Mouse (Mus musculus): ENCODE results near the gene Trpm2. TPM values are rescaled to one million over a fixed set of nuclear protein-coding genes. Genes with fewer than 3 reads are reported as not detected.
A peak's percentile ranks its signal among the peaks of the same experiment; 100 is the strongest.

The Trpm2 gene
- polyA plus RNA-seq, 1 experiment from 2014 or later, result 0.60 TPM

DNA sequence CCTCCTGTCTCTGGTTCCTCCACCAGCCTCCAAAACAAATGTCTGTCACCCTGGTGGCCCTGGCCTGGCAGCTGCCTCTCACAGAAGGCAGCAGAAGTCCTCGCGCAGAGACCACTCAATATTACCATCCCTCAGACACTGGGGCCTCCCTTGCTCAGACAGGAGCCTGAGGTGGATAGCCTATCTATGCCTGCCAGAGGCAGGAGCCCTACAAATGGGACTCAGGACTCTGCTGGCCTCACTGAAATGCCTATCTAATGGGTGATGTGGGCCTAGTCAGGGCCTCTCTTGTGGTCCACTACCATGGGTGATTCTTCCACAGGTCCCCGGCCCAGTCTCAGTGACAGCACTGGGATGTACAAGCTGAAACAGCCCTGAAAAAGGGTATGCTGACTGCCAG, 37.8 kb upstream of the Trpm2 start:
- Histone ChIP-seq H3K27me3 (no peaks in the 10 kb centered on the region), H3K27ac (replicated peaks) (0 out of 2 replicates have a peak overlapping the region, but pooled peaks have one; percentile 98), H3K36me3 (peaks cover 2% of the 10 kb centered on the region; the same call in 1 of the 2 replicates), H3K9ac (peak overlapping the region; percentile 87; the same call in 1 of the 2 replicates), H3K4me1 (peaks cover 35% of the 10 kb centered on the region), H3K4me3 (replicated peaks) (peak overlapping the region; percentile 89), H3K4me2 (replicated peaks) (peak overlapping the region; percentile 88), H3K9me3 (replicated peaks) (no peaks in the 10 kb centered on the region)
- ATAC-seq (ENCODE audit: insufficient number of reproducible peaks, low FRiP score, low TSS enrichment, low read depth), result no peak
- WGBS, result 79% methylated on average over 3 of the region's 3 CpGs

- WGBS, result 23% methylated on average over 7 of the region's 7 CpGs
- H3K9ac ChIP-seq, result no peak overlapping the region
- peaks cover 11% of the 10 kb centered on the region for H3K36me3 ChIP-seq
- H3K4me2 ChIP-seq (replicated peaks), result peak overlapping the region; percentile 88; the same call in 1 of the 2 replicates
- peak overlapping the region; percentile 28; the same call in 1 of the 2 replicates for H3K27ac ChIP-seq (replicated peaks)
- 0 out of 2 replicates have a peak overlapping the region, but pooled peaks have one; percentile 89 for H3K4me3 ChIP-seq (replicated peaks)
- ATAC-seq (ENCODE audit: insufficient number of reproducible peaks, low FRiP score, low TSS enrichment, low read depth), result no peak
- H3K4me1 ChIP-seq, result peaks cover 35% of the 10 kb centered on the region
- no peaks in the 10 kb centered on the region for H3K27me3 ChIP-seq
- no peaks in the 10 kb centered on the region for H3K9me3 ChIP-seq (replicated peaks)
Measured at GRCm38 (mm10) chr10:78007203-78007602, 36.8 kb upstream of the Trpm2 start.

DNA sequence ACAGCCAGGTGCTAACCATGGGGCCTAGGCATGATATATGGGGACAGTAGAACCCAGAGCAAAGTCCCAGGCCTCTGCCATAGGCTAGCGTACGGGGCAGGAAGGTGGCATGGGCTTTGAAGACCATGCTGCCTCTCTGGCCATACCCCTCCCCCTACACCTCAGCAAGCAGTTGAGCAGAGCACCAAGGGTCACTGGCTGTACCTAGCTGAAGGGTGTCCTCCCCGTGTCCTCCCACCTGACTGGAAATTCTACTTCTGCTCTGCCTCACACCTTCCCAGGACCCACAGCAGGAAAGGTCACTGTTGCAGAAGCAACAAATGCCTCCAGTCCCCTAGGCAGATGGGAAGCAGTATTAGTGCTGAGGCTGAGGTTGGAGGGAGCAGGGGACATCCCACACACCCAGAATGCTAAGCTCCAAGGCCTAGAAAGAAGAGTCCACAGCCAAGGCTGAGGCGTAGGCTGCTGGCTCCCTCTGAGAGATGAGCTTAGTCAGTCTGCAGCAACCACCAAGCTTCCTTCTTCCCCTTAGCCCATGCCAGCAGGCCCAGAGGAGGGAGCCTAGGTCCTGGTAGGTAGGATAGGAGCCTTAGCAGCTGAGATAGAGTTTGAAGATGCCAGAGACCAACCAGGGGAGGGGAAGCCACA, 35.6 kb upstream of the Trpm2 start:
- Histone ChIP-seq H3K27ac (replicated peaks) (no peak overlapping the region), H3K9me3 (replicated peaks) (no peaks in the 10 kb centered on the region), H3K36me3 (peaks cover 24% of the 10 kb centered on the region), H3K4me3 (replicated peaks) (no peak overlapping the region), H3K4me2 (replicated peaks) (no peak overlapping the region), H3K9ac (no peak overlapping the region), H3K4me1 (peaks cover 35% of the 10 kb centered on the region), H3K27me3 (no peaks in the 10 kb centered on the region)
- no peak for ATAC-seq (ENCODE audit: insufficient number of reproducible peaks, low FRiP score, low TSS enrichment, low read depth)
- 86% methylated on average over 4 of the region's 4 CpGs for WGBS

DNA sequence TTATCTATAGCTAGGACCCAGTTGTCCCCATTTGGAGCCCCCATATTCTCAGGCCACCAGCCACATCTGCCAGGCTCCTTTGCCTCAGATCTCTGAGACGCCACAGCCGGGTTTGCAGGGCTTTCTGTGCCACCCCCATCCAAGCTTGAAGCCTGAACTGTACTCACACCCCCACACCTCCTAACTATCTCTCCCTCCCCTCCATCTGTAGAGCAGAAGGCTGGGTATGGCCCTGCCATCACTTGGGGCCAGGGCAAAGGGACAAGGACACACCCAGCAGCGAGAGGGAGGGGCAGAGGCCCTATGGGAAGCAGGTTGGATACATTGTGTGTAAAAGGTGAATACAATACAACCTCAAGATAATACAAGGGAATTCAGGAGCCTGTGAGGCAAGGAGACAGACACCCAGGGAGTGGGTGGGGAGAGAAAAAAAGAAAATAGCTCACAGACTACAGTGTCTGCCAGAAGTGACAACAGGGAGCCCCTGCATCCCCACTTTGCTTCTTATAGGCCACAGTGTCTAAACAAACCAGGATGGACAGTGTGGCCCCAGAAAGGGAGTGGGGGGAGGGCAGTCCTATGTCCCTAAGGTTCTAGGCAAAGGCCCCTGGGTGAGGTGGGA, 34.2 kb upstream of the Trpm2 start:
- Histone ChIP-seq H3K27ac (replicated peaks) (no peak overlapping the region), H3K27me3 (no peaks in the 10 kb centered on the region), H3K4me1 (peaks cover 35% of the 10 kb centered on the region), H3K4me2 (replicated peaks) (no peak overlapping the region), H3K9ac (no peak overlapping the region), H3K4me3 (replicated peaks) (no peak overlapping the region), H3K36me3 (peaks cover 37% of the 10 kb centered on the region), H3K9me3 (replicated peaks) (no peaks in the 10 kb centered on the region)
- WGBS, result 90% methylated on average over 3 of the region's 3 CpGs
- no peak for ATAC-seq (ENCODE audit: insufficient number of reproducible peaks, low FRiP score, low TSS enrichment, low read depth)

DNA sequence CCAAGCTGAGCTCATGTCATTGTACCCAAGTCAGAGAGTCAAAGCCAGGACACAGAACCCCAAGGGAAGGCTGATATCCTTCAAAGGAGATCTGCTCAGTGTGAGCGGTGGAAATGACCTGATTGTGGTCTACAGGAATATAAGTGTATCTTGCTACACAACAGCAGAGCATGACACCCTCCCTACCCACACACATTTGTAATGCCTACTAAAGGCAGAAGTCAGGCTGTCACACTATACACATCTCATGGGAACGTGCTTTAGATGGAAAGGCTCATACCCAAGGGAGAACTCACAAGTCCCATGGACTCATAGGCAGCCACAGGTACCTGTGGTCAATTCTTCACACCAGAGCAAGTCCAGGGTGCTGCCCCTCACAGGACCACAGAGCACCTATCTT, 32.0 kb upstream of the Trpm2 start:
- no peak for ATAC-seq (ENCODE audit: insufficient number of reproducible peaks, low FRiP score, low TSS enrichment, low read depth)

GRCm38 (mm10) chr10:78001796-78002195, 31.4 kb upstream of the Trpm2 start:
- no peak overlapping the region for H3K4me3 ChIP-seq (replicated peaks)
- no peak overlapping the region for H3K9ac ChIP-seq
- H3K27me3 ChIP-seq, result no peaks in the 10 kb centered on the region
- no peak for ATAC-seq (ENCODE audit: insufficient number of reproducible peaks, low FRiP score, low TSS enrichment, low read depth)
- 76% methylated on average over 11 of the region's 11 CpGs for WGBS
- no peak overlapping the region for H3K27ac ChIP-seq (replicated peaks)
- no peaks in the 10 kb centered on the region for H3K9me3 ChIP-seq (replicated peaks)
- peaks cover 12% of the 10 kb centered on the region; the same call in 1 of the 2 replicates for H3K4me1 ChIP-seq
- peaks cover 65% of the 10 kb centered on the region for H3K36me3 ChIP-seq
- no peak overlapping the region for H3K4me2 ChIP-seq (replicated peaks)

More for the DNA sequence above, 32.0 kb upstream of the Trpm2 start:
- Histone ChIP-seq H3K27me3 (no peaks in the 10 kb centered on the region), H3K4me2 (replicated peaks) (no peak overlapping the region), H3K4me3 (replicated peaks) (no peak overlapping the region), H3K36me3 (peaks cover 60% of the 10 kb centered on the region), H3K9ac (no peak overlapping the region), H3K9me3 (replicated peaks) (no peaks in the 10 kb centered on the region), H3K4me1 (peaks cover 17% of the 10 kb centered on the region; the same call in 1 of the 2 replicates), H3K27ac (replicated peaks) (no peak overlapping the region)
- WGBS, result 91% methylated on average over 2 of the region's 2 CpGs

DNA sequence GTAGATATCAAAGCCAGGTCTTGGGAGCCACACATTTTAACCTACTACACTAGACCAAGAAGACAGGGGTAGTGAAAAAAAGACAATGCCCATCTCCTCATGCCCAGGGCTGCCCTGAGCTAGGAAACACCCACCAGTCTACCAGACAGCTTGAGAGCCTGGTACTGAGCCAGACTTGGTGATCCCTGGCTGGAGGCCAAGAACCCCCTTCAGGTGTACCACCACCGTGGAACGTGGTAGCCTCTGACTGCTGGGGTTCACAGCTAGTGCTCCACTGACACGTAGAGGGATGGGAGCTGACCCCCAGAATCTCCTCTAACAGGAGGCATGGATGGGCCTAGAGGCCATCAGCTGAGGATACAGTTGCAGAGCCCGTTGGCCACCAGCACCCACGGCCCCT, 29.8 kb upstream of the Trpm2 start:
- Histone ChIP-seq H3K4me2 (replicated peaks) (no peak overlapping the region), H3K4me1 (no peaks in the 10 kb centered on the region), H3K9me3 (replicated peaks) (no peaks in the 10 kb centered on the region), H3K36me3 (peaks cover 77% of the 10 kb centered on the region), H3K27me3 (no peaks in the 10 kb centered on the region), H3K9ac (no peak overlapping the region), H3K27ac (replicated peaks) (no peak overlapping the region), H3K4me3 (replicated peaks) (no peak overlapping the region)
- ATAC-seq (ENCODE audit: insufficient number of reproducible peaks, low FRiP score, low TSS enrichment, low read depth), result no peak
- 94% methylated on average over 5 of the region's 5 CpGs for WGBS

- 85% methylated on average over 3 of the region's 3 CpGs for WGBS
Measured at GRCm38 (mm10) chr10:77995639-77996038, 25.3 kb upstream of the Trpm2 start.

GRCm38 (mm10) chr10:77985775-77986174, 15.4 kb upstream of the Trpm2 start:
- H3K9me3 ChIP-seq (replicated peaks), result no peaks in the 10 kb centered on the region
- ATAC-seq (ENCODE audit: insufficient number of reproducible peaks, low FRiP score, low TSS enrichment, low read depth), result no peak
- H3K36me3 ChIP-seq, result peaks cover 49% of the 10 kb centered on the region
- no peak overlapping the region for H3K27ac ChIP-seq (replicated peaks)
- no peaks in the 10 kb centered on the region for H3K4me1 ChIP-seq
- no peak overlapping the region for H3K4me2 ChIP-seq (replicated peaks)
- no peak overlapping the region for H3K4me3 ChIP-seq (replicated peaks)
- WGBS, result 65% methylated on average over 5 of the region's 5 CpGs
- no peaks in the 10 kb centered on the region for H3K27me3 ChIP-seq
- no peak overlapping the region for H3K9ac ChIP-seq

More at GRCm38 (mm10) chr10:77995639-77996038, 25.3 kb upstream of the Trpm2 start:
- ATAC-seq (ENCODE audit: insufficient number of reproducible peaks, low FRiP score, low TSS enrichment, low read depth), result no peak
- no peaks in the 10 kb centered on the region for H3K9me3 ChIP-seq (replicated peaks)
- no peak overlapping the region for H3K9ac ChIP-seq
- no peaks in the 10 kb centered on the region for H3K4me1 ChIP-seq
- no peak overlapping the region for H3K4me2 ChIP-seq (replicated peaks)
- peaks cover 95% of the 10 kb centered on the region for H3K36me3 ChIP-seq
- no peaks in the 10 kb centered on the region for H3K27me3 ChIP-seq
- no peak overlapping the region for H3K27ac ChIP-seq (replicated peaks)
- no peak overlapping the region for H3K4me3 ChIP-seq (replicated peaks)

DNA sequence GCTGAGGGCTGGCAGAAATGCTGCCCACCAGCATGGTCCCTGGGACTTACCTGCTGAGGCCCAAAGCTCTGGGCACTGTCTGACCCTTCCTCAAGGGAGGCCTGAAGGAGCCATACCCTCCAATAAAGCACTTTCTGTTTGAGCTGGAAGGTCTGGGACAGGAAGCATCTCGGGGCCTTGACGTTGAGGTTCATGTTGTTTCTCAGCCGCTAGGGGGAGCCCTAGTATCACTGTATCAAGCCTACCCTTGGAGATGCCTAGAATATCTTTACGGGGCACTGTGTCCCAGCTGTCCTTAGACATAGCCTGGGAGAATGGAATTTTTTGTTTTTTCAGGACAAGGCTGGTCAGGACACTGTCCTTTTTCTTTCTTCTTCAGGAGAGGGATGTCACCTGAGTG, 14.3 kb upstream of the Trpm2 start:
- WGBS, result under 1% methylated on average over 4 of the region's 4 CpGs
- no peak overlapping the region for H3K4me2 ChIP-seq (replicated peaks)
- H3K4me3 ChIP-seq (replicated peaks), result no peak overlapping the region
- 0 out of 2 replicates have a peak, but pooled peaks cover under 1% of the 10 kb centered on the region for H3K4me1 ChIP-seq
- no peak overlapping the region for H3K27ac ChIP-seq (replicated peaks)
- H3K9me3 ChIP-seq (replicated peaks), result no peaks in the 10 kb centered on the region
- H3K27me3 ChIP-seq, result no peaks in the 10 kb centered on the region
- peaks cover 44% of the 10 kb centered on the region for H3K36me3 ChIP-seq
- H3K9ac ChIP-seq, result no peak overlapping the region
- ATAC-seq (ENCODE audit: insufficient number of reproducible peaks, low FRiP score, low TSS enrichment, low read depth), result peak; percentile 68; the same call in 1 of the 2 replicates
